Mouse (Mus musculus) layer of hippocampus, postnatal 36 days (tissue): ENCODE data around the gene Ptprcap. TPM values are rescaled to one million over a fixed set of nuclear protein-coding genes. Genes with fewer than 3 reads are reported as not detected.

Experiments used
- DNase-seq, 2 experiments: peaks; one replicate each; pipeline ENCODE4 v3.0.0; 2022
- total RNA-seq, 2 experiments: library from RNA; stranded (reverse); gene quantifications; 2 replicates each; pipeline ENCODE4 v1.2.3; 2021

Ptprcap gene
- total RNA-seq, 2 experiments from 2014 or later: 1.6 to 3.8 TPM

DNA sequence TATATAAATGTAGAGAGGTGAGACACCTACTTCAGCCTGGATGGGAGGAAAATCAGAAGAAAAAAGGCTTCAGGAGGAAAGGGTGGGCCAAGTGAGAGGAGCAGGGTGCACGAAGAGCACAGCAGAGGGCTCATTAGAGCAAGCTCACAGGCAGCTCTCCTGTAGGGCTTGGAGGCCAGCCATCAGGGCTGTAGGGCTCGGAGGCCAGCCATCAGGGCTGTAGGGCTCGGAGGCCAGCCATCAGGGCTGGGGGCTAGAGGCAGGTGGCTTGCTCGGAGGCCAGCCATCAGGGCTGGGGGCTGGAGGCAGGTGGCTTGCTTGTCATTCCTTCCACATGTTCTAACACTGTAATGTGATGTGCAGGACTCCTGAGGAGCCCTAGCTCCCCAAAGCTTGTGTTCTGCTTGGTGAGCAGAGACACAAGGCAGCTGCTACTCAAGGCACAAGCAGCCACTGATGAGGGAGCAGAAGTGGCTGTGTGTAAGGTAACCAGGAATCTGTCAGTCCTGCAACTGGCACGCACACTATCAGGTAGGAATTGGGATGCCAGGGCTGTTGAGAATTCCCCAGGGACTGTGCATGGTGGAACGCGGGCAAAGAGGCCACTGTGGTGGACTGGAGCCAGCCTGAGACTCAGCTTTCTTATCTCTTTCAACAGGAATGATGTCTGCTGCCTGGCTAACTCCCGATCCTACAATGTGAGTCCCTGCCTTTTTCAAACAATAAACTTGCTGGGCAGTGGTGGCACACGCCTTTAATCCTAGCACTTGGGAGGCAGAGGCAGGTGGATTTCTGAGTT lies 13.5 kb downstream of the Ptprcap start:
- DNase-seq: no peak

DNA sequence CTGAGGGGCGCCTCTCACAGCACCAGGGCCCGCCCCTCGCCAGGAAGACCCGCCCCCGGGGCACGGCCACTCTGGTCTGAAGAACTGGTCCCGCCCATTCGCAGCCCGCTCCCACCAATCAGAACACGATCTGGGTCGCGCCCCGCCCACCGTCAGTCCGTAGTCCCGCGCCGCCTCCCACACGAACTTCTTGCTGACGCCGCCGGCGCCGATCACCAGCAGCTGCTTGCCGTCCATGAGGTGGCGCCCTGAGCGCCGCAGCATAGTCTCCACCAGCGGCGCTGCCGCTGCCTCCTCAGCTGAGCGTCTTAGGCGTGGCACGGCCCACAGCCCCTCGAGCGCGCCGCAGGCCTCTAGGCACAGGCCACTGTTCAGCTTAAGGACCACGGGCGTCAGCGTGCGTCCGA lies 16.0 kb downstream of the Ptprcap start:
- peak; percentile 100 for DNase-seq

DNA sequence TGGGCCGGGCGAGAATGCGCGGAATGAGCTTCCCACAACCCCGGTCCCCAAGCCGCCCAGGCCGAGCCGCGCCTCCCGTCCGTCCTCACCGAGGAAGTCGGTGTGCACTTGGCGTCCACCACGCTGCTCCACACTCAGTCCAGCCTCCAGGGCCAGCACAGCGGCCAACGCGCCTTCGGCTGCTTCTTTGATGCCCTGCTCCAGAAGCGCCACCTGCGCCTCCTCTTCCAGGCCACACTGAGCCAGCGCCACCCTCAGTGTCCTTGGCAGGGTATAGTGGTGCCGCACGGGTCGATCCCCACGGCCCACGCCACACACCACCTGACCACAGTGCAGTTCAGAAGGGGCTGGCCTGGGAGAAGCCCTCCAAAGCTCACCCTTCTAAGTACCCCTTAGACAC lies 16.4 kb downstream of the Ptprcap start:
- DNase-seq: peak in 1 of 2 experiments; percentile 44

DNA sequence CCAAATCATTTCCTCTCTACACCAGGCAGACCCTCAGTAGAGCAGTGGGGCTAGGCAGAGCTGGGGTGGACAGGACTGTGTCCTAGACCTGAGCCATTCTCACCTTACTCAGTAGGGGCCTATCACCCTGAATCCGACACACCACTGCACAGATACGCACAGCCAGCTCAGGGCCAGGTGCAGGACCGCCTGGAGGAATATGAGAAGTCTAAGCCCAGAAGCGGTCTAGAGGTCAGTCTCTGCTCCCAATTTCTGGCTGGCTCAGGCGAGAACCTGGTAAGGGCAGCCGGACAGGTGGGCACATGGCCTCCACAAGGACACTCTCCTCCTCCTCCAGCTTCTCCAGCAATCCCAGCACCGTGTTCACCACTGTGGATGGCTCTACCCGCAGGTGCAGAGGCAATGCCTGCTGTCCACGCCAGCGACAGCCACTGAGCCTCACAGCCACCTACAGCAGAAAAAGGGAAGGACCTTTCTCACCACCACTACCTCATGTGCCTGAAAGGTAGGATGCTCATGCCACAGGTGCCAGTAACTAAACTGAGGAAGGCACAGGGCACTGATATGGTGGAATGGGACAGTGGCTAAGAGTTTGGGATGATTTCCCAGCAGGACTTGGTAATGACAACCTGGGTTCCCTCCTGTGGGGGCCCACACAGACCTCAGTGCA lies 17.5 kb downstream of the Ptprcap start:
- no peak for DNase-seq

DNA sequence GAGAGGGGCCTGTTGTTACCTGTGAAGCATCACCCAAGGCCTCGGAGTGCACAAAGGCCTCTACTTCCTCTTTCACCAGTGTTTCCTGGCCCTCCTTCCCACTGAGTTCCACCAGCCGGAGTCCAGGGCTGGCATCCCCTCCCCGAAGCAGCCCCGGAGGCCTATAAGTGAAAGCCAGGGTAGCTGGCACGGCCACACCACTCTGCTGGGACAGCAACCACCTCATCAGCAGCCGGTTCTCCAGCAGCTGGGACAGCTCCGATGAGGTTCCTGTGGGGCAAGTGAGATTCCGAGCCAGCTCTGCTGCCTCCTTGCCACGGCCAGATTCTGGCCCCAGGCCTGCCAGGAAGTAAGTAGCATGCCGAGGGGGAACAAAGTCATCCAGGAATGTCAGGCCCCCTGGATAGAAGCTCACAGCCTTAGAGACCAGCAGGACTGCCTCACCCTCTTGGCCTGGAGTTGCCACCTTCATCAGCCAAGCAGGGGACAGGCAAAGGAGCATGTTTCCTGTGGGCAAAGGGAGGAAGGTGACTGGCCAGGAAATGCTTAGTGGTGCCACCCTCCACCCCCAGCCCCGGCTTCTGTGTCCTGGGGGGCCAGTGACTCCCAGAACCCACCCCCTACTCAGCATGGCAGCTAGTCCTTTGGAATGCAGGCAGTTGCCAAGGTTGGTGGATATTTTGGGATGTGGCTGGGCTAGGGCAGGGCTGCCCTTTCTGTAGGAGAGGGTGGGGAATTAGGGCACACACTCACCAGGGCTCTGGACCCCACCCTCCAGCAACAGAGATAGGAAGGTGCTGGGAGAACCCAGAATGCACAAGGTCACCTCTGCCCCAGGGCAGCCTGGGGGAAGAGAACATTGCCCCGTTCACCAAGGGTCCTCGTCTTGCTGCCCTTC lies 18.2 kb downstream of the Ptprcap start:
- DNase-seq: no peak

DNA sequence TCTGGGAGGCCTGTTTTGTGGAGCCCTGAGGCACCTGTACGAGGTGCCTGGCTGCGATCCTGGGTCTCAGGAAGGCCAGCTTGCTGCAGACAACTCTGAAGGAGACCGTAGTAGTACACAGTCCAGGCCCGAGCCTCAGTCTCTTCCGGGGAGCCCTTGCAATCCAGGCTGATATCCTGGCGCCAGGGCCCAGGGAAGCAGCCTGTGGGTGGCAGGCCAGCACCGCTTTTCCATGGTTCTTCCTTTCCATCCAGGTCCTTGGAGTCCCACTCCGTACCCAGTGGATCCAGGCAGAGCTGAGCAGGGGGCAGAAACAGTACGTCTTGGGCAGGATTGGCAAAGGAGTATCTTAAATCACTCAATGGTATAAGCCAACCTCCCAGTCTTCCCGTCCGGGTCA lies 19.5 kb downstream of the Ptprcap start:
- no peak for DNase-seq

DNA sequence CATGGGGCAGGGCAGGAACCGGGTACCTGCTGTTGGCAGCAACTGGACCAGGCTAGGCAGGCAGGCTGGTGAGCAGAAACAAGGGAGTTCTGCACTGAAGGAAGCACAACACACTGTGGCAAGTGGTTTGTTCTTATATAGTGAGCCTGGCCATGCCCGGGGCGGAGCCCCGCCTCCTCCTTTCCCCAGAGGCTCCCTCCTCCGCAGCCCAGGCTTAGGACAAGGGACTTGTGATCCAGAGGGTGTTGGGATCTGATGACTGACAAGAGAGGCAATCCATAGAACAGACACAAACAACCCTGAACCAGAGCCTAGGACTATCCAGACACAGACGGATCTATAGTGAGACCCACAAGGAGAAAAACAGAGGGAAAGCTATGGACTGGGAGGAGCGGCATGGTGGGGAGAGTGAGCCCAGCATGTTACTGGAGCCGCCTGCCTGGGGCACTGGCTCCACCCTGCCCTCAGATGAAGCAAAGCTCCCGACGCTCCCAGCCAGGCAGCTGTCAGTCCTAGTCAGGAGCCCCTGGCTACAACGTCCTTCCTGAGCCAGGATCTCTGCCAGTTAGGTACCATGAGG lies 22.1 kb downstream of the Ptprcap start, which contains the start of gene Carns1:
Gene Carns1 (minus strand): TSS at position 112 of the 580 bp plus-strand sequence.
- DNase-seq: no peak

DNA sequence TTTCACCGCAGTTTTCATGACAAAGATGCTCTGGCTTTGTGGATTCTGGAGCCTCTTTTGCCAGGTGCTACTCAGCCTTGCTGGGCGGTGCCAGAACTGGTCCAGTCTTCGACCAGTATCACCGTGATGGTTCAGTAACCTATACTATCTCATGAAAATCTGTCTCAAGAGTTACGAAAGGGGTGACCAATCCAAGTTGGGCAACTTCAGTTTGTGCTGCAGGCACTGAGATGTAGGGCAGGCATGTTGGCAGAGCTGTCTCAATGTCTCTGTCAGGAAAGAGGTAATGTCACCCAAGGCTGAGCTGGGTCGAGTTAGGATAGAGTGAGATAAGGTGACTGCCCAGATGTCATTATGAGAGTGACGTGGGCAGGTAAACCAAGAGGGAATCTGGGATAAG lies 27.0 kb downstream of the Ptprcap start:
- no peak for DNase-seq

DNA sequence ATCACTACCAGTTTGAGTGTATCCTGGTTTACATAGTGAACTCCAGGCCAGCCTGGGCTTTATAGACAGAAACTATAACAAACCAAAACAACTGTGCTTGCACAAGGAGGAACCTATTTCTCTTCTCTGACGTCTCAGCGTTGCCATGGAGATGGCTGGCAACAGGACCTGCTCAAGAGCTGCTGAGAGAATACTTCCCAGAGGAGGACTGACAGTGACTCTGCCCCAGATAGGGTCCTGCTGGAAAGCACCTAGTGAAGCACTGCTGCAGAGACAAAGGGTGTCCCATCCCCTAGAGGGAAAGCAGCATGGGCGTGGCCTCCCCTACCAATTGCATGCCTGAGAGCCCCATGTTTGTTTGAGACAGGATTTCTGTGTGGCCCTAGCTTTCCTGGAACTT lies 28.5 kb downstream of the Ptprcap start:
- DNase-seq: no peak

DNA sequence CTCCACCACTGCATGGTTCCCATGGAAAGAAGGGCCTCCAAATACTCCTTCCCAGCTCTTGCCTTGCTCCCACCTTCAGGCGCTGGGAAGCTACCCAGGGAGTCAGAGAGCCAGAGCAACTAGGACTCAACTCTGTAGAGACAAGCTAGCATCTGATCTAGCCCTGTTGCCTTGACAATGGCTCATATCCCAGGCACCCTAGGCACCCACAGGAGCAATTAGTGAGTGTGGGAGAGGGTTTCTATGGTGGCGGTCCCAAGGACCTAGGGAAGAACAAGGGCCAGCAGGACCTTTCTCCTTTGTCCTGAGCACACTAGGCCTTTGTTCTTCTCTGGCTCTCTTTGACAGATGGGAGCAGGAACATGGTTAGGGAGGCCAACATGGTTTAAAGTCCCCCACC lies 30.3 kb downstream of the Ptprcap start:
- no peak for DNase-seq

DNA sequence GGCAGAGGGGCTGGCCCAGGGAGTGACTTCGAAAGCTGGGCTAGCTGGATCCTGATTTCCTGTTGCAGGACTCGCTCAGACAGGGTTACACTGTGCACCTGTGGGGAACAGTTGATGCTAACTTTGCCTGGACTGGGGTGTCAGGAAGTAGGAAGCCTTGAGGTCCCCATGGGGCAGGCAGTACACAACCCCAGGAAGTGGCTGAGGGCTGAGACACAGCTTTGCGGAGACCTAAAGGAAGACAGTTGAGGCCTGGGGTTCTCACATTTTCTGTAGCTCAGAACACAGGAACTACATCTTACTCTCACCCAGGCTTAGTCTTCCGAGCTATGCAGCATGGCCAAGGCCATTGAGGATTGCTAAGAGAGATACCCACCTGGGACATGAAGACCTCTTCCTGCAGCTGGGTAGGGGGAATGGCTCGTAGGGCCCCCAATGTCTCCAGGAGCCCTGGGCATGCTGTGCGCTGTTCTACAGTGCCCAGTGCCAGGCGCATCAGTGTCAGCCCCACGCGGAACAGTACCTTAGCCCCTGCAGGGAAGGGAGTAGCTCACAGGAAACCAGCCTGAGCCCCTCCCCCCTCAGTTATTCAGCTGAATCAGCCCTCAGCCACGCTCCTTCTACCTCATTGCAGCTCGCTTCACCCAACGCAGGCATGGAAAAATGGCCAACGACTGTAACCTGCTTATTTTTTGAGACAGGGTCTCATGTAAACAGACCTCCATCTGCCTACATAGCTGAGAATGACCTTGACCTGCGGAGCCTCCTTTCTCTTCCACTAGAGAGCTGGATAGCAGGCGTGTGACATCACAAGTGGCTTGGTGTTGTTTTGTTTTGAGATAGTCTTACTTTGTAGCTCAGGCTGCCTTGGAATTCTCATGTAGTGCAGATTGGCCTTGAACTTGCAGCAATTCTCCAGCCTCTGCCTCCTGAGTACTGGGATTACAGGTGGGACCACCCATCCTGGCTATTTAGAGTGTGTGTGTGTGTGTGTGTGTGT lies 31.9 kb downstream of the Ptprcap start:
- no peak for DNase-seq

DNA sequence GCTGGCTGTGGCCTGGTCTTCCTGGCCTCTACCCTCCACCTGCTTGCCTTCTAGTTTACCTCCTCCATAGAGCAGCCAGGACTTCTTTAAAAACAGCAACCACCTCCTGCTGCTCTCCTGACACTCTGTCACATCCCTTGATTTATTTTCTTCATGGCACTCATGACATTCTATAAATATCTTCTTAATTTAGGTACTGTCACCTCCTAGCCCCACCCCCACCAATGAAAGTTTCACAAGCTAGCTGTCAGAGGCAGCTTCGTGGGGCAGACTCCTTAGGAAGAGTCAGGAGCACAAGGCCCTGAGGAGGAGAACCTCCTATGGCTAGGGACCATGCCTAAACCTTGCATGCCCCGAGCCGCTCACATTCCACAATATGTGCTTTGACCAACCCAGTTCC lies 33.9 kb downstream of the Ptprcap start:
- no peak for DNase-seq

DNA sequence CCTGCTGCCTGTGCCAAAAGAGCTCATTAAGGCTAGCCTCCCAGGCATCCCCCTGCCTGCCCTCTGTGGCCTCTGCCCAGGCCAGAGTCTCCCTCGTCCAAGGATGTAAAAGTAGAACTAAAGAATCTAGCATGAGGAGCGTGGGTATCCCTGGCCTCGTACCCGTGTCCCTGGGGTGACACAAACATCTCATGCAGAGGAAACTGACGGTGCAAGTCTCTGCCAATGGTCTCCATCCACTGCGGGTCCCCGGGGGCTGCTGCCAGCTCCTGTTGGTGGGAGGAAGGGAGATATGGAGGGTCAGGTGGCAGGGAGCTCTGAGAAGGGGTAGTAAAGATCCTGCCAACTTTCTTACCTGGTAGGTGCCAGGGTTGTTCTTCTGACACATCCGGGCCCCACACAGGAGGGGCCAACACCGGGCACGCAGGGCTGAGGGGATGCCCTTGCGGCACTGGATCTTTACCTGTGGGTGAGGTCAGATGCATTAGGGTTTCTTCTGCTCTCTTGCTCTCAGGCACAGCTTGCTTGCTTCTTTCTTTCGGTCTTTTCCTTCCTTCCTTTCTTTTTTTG lies 35.7 kb downstream of the Ptprcap start:
- DNase-seq: no peak

DNA sequence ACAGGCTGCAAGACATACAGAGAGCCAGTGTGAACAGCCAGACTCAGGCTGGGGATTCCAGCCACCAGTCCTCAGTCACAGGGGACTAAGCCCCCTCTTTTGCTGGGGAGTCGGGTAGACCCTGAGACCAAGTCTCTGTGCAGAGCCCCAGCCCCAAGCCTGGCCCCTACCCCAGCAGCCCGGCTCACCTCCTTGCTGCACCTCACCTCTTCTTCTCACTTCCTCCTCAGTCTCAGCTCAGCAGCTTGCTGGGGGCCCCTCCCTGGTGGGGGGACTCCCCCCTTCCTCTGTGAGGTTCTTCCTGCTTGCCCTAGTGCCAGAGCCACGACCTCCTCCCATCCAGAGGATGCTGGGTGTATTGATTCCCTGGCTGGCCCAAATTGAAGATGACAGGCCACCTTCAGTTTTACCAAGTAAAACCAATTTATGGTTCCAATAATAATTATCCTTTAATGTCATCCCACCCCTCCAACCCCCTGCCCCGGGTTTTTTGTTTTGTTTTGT lies 37.5 kb downstream of the Ptprcap start, which contains the start of gene Tbc1d10c:
Gene Tbc1d10c (minus strand): TSS at position 454 of the 504 bp plus-strand sequence.
- no peak for DNase-seq

DNA sequence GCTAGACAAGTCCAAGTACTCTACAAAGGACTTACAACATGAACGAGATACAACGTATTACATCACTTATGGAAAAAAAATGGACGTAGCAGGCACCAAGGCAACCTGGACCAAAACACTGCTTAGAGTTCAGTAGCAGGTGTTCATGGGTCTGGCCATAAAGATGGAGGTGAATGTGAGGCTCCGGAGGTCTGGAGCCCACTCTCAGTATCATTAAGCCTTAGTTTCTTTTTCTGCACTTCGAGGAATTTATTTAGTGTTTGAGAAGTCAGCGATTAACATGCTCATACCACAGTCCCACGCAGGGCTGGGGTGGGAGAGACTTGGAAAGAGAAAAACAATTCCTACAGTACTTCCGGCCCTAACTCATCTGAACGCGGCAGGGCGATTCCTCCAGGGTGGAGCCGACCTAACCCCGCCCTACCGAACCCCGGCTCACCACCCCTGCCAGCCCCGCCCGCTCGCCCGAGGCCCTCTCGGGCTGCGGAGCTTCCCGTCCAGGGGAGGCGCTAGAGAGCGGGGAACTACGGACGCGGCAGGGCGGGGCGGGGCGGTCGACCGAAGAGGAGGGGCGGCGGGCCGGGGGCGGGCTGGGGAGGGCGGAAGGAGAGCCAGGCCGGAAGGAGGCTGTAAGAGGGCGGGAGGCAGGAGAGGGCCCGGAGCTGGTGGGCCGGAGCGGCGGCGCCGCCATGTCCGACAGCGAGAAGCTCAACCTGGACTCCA lies 38.3 kb downstream of the Ptprcap start, which contains the start of gene Ppp1ca:
Gene Ppp1ca (plus strand): TSS at position 538 of the 723 bp plus-strand sequence.
- peak; percentile 91 for DNase-seq

DNA sequence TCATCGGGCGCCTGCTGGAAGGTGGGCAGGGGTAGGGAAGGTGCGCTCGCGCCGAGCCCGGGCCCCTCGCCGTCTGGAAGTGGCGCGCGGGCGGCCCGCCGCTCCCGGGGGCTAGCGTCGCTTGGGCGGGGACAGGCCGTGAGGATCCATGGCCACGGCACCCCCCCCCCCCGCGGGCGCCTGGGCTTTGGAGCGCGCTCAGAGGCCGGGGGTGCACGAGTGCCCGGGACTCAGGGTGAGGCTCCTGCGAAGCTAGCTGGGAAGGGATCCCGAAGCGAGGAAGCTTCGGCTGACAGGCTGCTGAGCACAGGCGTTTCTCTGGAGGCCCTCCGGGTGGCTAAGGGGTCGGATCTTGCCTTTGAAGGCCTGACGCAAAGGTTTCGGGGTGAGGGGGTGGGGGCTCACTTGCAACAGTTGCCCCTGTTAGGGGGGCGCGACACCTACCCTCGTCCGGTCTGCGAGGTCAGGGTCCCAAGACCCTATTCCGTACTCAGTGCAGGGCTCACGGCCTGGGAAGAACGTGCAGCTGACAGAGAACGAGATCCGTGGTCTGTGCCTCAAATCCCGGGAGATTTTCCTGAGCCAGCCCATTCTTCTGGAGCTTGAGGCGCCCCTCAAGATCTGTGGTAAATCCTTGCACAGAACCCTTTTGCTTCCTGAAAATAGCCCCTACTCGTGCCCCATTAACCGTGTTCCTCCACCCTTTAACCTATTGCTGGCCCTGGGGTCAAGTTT lies 39.0 kb downstream of the Ptprcap start:
- DNase-seq: no peak

DNA sequence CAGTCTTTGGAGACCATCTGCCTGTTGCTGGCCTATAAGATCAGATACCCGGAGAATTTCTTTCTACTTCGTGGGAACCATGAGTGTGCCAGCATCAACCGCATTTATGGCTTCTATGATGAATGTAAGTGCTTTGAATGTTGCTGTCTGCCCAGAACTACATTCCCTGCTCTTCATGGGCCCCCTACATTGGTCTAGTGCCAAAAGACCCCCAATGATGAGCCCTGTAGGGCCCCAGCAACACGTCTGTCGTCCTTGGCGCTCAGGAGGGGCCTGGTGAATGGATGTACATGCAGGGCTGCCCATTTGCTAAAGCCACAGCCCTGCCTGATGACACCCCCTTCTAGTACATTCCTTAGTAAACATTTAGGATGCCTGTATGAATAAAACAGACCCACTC lies 39.7 kb downstream of the Ptprcap start:
- no peak for DNase-seq

DNA sequence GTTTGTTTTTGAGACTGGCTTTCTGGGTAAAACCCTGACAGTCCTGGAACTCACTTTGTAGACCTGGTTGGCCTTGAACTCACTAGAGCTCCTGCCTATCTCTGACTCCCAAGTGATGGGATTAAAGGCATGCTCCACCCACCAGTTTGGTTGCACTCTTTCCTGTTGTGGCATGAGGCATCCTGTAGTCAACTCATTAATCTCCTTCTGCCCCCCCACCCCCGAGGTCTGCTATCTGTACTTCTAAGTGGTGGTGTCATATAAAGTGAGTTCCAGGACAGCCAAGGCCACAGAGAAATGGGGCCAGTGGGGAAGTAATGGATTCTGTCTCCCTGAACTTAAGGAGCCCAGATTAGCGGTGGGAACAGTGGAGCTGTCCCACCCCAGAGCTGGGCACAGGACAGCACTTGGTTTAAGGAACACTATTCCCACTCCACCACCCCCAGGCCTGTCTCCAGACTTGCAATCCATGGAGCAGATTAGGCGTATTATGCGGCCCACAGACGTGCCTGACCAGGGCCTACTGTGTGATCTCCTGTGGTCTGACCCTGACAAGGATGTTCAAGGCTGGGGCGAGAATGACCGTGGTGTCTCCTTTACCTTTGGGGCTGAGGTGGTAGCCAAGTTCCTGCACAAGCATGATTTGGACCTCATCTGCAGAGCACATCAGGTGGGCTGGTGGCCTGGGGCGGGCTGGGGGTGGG lies 40.8 kb downstream of the Ptprcap start:
- DNase-seq: no peak
